Mouse (Mus musculus) neutrophil, adult 83 days (primary cell): Measurements from ENCODE around the gene Hspa4. TPM values are rescaled to one million over a fixed set of nuclear protein-coding genes. Genes with fewer than 3 reads are reported as not detected.

Source experiments
- total RNA-seq, 2 experiments: library from RNA; stranded (reverse); gene quantifications; one replicate each; pipeline ENCODE4 v1.2.4; 2023

Gene Hspa4
- 10 to 100 TPM; 57.2 to 60.9 TPM for total RNA-seq

DNA sequence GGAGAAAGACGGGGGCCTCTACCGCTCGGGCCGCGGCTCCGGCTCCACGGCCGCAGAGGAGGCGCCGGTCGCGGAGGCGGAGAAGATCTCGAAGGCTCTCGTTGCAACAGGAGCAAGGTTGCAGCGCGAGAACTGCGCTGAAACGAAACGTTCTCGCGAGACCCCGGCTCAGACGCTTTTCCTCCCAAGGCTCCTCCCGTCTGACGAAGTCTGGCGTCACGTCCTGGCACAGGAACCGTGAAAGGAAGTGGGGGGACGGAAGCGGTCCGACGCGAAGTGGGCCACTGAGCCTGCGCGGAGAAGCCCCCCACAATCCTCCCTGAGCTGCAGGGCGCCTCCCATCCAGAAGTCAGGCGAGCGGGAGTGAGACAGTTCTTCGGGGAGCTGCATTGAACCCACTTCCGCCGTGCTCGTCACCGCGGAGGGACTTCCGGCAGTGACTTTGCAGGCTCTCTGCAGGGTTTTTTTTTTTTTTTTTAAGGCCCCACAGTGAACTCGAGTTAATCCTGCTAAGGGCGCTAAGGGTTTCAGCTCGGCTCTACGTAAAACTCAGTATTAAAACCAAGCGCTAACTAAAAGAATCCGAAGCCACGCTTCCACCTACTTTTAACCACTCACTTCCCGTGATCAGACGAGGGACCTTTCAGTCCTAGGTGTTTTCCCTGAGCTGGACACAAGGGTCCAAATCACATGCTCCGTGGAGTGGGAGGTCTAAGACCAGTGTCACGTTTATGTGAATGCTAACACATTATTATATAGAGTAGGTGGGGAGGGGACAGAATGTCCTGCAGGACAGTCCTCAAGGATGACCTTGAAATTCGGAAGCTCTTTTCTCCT is at the start of gene Hspa4:
Hspa4 (minus strand) TSS at position 128 of the 837 bp plus-strand sequence.

DNA sequence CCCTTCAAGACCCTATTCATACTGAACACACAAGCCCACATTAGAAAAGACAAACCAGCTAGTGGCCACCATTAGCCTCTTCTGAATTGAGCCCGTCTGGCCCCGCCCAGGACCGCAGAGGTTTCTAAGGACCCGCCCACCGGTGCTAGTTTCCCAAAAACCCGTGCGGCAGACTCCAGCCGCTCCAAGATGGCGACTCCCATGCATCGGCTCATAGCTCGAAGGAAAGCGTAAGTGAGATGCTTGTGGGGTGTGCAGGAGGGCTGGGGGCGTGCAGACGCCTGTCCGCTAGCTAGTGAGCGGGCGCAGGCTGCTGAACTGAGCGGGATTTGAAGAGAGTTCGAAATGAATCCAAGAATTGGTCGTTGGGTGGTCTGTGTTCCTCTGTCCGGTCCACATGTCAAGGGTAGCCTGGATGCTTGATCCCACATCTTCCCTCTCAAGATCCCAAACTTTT is 24.3 kb upstream of the Hspa4 start, which contains the start of gene Zcchc10:
Zcchc10 (plus strand) TSS at position 168 of the 457 bp plus-strand sequence.

Other genes starting within 250 kb of the Hspa4 start
- gene Zcchc10, start 24.2 kb upstream of the Hspa4 start, total RNA-seq, result 1 to 10 TPM; 4.9 to 6.6 TPM
- 10 to 100 TPM; 77.3 to 95.3 TPM for gene Aff4, start 50.4 kb upstream of the Hspa4 start, total RNA-seq
- gene Leap2, start 122.7 kb upstream of the Hspa4 start, total RNA-seq, result not detected
- 100 to 1,000 TPM; 181 to 191 TPM for gene Uqcrq, start 130.4 kb upstream of the Hspa4 start, total RNA-seq
- gene Gdf9, start 130.6 kb upstream of the Hspa4 start, total RNA-seq, result under 1 TPM; 0.24 to 0.99 TPM
- gene Gm10447, start 156.7 kb upstream of the Hspa4 start, total RNA-seq, result not detected
- under 1 TPM; 0.39 to 0.55 TPM for gene Shroom1, start 156.7 kb upstream of the Hspa4 start, total RNA-seq
- not detected for gene Gm9837, start 170.0 kb upstream of the Hspa4 start, total RNA-seq
- gene Gm9945, start 179.7 kb upstream of the Hspa4 start, total RNA-seq, result not detected
- gene Sowaha, start 179.8 kb upstream of the Hspa4 start, total RNA-seq, result under 1 TPM; 0.11 to 0.68 TPM
- 10 to 100 TPM in 1 of 2 experiments, 1 to 10 TPM in 1; 9.8 to 15.3 TPM for gene Sept8, start 218.8 kb upstream of the Hspa4 start, total RNA-seq